Mouse (Mus musculus) myocyte (in vitro differentiated cells): Measurements from ENCODE around the gene Zcchc14.

Experiments
- CEBPB ChIP-seq: IDR thresholded peaks from 2 replicates; pipeline ENCODE4 v1.6.1; 2011; ENCODE audit warnings: mild to moderate bottlenecking, moderate library complexity; ENCODE audit not compliant: poor library complexity, insufficient read depth, severe bottlenecking
- E2F4 ChIP-seq: IDR thresholded peaks from one replicate; pipeline ENCODE4 v1.6.1; 2011; ENCODE audit warnings: mild to moderate bottlenecking, control low read depth, moderate library complexity; ENCODE audit not compliant: insufficient read depth
- MAX ChIP-seq: IDR thresholded peaks from one replicate; pipeline ENCODE4 v1.6.1; 2011; ENCODE audit warnings: low read depth, mild to moderate bottlenecking, control low read depth
- MYOG ChIP-seq, 3 experiments: IDR thresholded peaks; one replicate each; pipeline ENCODE4 v1.6.1; 2011; ENCODE audit warnings: control low read depth in 2 of 3, low read depth in 2 of 3, mild to moderate bottlenecking in 2 of 3; ENCODE audit not compliant: insufficient read length in 2 of 3, control insufficient read depth in 1 of 3, insufficient read depth in 1 of 3
- POLR2A ChIP-seq: IDR thresholded peaks from one replicate; pipeline ENCODE4 v1.6.1; 2011; ENCODE audit warnings: low read depth, mild to moderate bottlenecking, control low read depth, moderate library complexity; ENCODE audit not compliant: insufficient read length
- POLR2AphosphoS2 ChIP-seq: IDR thresholded peaks from one replicate; pipeline ENCODE4 v1.6.1; 2011; ENCODE audit warnings: low read depth, control low read depth; ENCODE audit not compliant: insufficient read length
- USF1 ChIP-seq: IDR thresholded peaks from one replicate; pipeline ENCODE4 v1.6.1; 2011; ENCODE audit warnings: low read depth, mild to moderate bottlenecking, control low read depth, moderate library complexity

DNA sequence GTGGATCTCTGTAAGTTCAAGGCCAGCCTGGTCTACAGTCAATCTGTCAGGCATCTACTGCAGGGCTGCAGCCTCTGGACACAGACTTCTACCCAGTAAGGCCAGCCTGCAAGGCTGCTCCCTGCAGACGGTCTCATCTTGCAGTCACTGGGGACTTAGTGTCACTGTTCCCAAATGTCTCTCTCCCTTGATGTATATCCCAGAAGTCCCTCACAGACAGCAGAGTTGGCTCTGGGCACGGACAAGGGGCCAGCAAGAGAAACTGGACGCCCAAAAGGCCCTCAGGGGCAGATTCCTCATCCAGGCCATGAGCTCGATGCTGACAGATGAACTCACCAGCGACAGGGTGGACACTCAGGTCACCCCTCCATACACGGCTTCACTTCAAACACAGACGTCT is 80.6 kb downstream of the Zcchc14 start:
- TF ChIP-seq POLR2A (no peak), USF1 (no peak), MAX (no peak), E2F4 (no peak), MYOG (IDR thresholded peaks at IDR 0.05; ENCODE audit: control insufficient read depth in 1 of 3, insufficient read depth in 1 of 3, insufficient read length in 2 of 3, low read depth in 2 of 3) (no peak), CEBPB (no peak), POLR2AphosphoS2 (no peak)
